Mouse (Mus musculus): ENCODE measurements at regions not wholly inside any gene's neighbourhood (a gene's known extent, or its start where the extent isn't known, plus 50 kb on each side); places are given as distances from the start of the nearest gene placed in this dataset.
A peak's percentile ranks its signal among the peaks of the same experiment; 100 is the strongest.

GRCm38 (mm10) chr8:86275699-86276098, 304.8 kb downstream of the Abcc12 start:
- Histone ChIP-seq H3K27ac (no peak overlapping the region), H3K4me3 (replicated peaks; ENCODE audit: low read depth, low read length) (no peak overlapping the region), H3K9ac (ENCODE audit: low read depth, low read length) (no peak overlapping the region), H3K9me3 (replicated peaks; ENCODE audit: low read length) (no peaks in the 10 kb centered on the region), H3K36me3 (ENCODE audit: insufficient read depth, low read length) (no peaks in the 10 kb centered on the region), H3K27me3 (ENCODE audit: insufficient read depth, low read length) (no peaks in the 10 kb centered on the region), H3K4me1 (replicated peaks; ENCODE audit: insufficient read depth, low read length) (no peaks in the 10 kb centered on the region), H3K4me2 (ENCODE audit: low read length) (no peak overlapping the region)
- WGBS = 82% methylated on average over 4 of the region's 4 CpGs
- DNase-seq (ENCODE audit: low spot score) (no peak), ATAC-seq (replicated peaks; ENCODE audit: low FRiP score, low read depth) (no peak)
- no peak for TF ChIP-seq CTCF (IDR thresholded peaks at IDR 0.05; ENCODE audit: low read depth)

- peak; percentile 46 for DNase-seq (ENCODE audit: low spot score)
- Histone ChIP-seq H3K4me3 (replicated peaks; ENCODE audit: low read depth, low read length) (no peak overlapping the region), H3K9ac (ENCODE audit: low read depth, low read length) (no peak overlapping the region), H3K4me1 (replicated peaks; ENCODE audit: insufficient read depth, low read length) (no peaks in the 10 kb centered on the region), H3K27ac (no peak overlapping the region), H3K9me3 (replicated peaks; ENCODE audit: low read length) (no peaks in the 10 kb centered on the region), H3K36me3 (ENCODE audit: insufficient read depth, low read length) (no peaks in the 10 kb centered on the region), H3K27me3 (ENCODE audit: insufficient read depth, low read length) (no peaks in the 10 kb centered on the region), H3K4me2 (ENCODE audit: low read length) (no peak overlapping the region)
- 20% methylated on average over 3 of the region's 3 CpGs for WGBS
- no peak for ATAC-seq (replicated peaks; ENCODE audit: low FRiP score, low read depth)
- no peak for TF ChIP-seq CTCF (IDR thresholded peaks at IDR 0.05; ENCODE audit: low read depth)
These were observed 306.7 kb downstream of the Abcc12 start for GRCm38 (mm10) chr8:86273811-86274210.

- no peak for DNase-seq (ENCODE audit: low spot score)
- Histone ChIP-seq H3K27me3 (ENCODE audit: insufficient read depth, low read length) (no peaks in the 10 kb centered on the region), H3K4me2 (ENCODE audit: low read length) (no peak overlapping the region), H3K9me3 (replicated peaks; ENCODE audit: low read length) (no peaks in the 10 kb centered on the region), H3K36me3 (ENCODE audit: insufficient read depth, low read length) (no peaks in the 10 kb centered on the region), H3K4me3 (replicated peaks; ENCODE audit: low read depth, low read length) (no peak overlapping the region), H3K4me1 (replicated peaks; ENCODE audit: insufficient read depth, low read length) (no peaks in the 10 kb centered on the region), H3K27ac (no peak overlapping the region), H3K9ac (ENCODE audit: low read depth, low read length) (no peak overlapping the region)
- WGBS = 14% methylated on average over 1 of the region's 1 CpGs
- TF ChIP-seq CTCF (IDR thresholded peaks at IDR 0.05; ENCODE audit: low read depth) = no peak
- ATAC-seq (replicated peaks; ENCODE audit: low FRiP score, low read depth) = no peak
These were observed 307.9 kb downstream of the Abcc12 start for GRCm38 (mm10) chr8:86272626-86273025.

GRCm38 (mm10) chr8:86271477-86271876, 309.0 kb downstream of the Abcc12 start:
- no peak overlapping the region for H3K4me3 ChIP-seq (replicated peaks; ENCODE audit: low read depth, low read length)
- no peak for TF ChIP-seq CTCF (IDR thresholded peaks at IDR 0.05; ENCODE audit: low read depth)
- no peak overlapping the region for H3K9ac ChIP-seq (ENCODE audit: low read depth, low read length)
- DNase-seq (ENCODE audit: low spot score) (no peak), ATAC-seq (replicated peaks; ENCODE audit: low FRiP score, low read depth) (no peak)
- no peaks in the 10 kb centered on the region for H3K4me1 ChIP-seq (replicated peaks; ENCODE audit: insufficient read depth, low read length)
- no peak overlapping the region for H3K4me2 ChIP-seq (ENCODE audit: low read length)
- H3K27ac ChIP-seq = no peak overlapping the region
- H3K9me3 ChIP-seq (replicated peaks; ENCODE audit: low read length) = no peaks in the 10 kb centered on the region
- H3K27me3 ChIP-seq (ENCODE audit: insufficient read depth, low read length) = no peaks in the 10 kb centered on the region
- H3K36me3 ChIP-seq (ENCODE audit: insufficient read depth, low read length) = no peaks in the 10 kb centered on the region
- WGBS = 88% methylated on average over 6 of the region's 6 CpGs

GRCm38 (mm10) chr8:86258011-86258410, 322.5 kb downstream of the Abcc12 start:
- H3K27ac ChIP-seq = no peak overlapping the region
- no peaks in the 10 kb centered on the region for H3K36me3 ChIP-seq (ENCODE audit: insufficient read depth, low read length)
- WGBS = 85% methylated on average over 5 of the region's 5 CpGs
- H3K4me3 ChIP-seq (replicated peaks; ENCODE audit: low read depth, low read length) = no peak overlapping the region
- H3K4me1 ChIP-seq (replicated peaks; ENCODE audit: insufficient read depth, low read length) = no peaks in the 10 kb centered on the region
- ATAC-seq (replicated peaks; ENCODE audit: low FRiP score, low read depth) (no peak), DNase-seq (ENCODE audit: low spot score) (no peak)
- no peak overlapping the region for H3K4me2 ChIP-seq (ENCODE audit: low read length)
- TF ChIP-seq CTCF (IDR thresholded peaks at IDR 0.05; ENCODE audit: low read depth) = no peak
- H3K27me3 ChIP-seq (ENCODE audit: insufficient read depth, low read length) = no peaks in the 10 kb centered on the region
- no peak overlapping the region for H3K9ac ChIP-seq (ENCODE audit: low read depth, low read length)
- H3K9me3 ChIP-seq (replicated peaks; ENCODE audit: low read length) = no peaks in the 10 kb centered on the region

GRCm38 (mm10) chr8:86255431-86255830, 325.1 kb downstream of the Abcc12 start:
- Histone ChIP-seq H3K9me3 (replicated peaks; ENCODE audit: low read length) (no peaks in the 10 kb centered on the region), H3K27ac (no peak overlapping the region), H3K4me2 (ENCODE audit: low read length) (no peak overlapping the region), H3K36me3 (ENCODE audit: insufficient read depth, low read length) (no peaks in the 10 kb centered on the region), H3K4me1 (replicated peaks; ENCODE audit: insufficient read depth, low read length) (no peaks in the 10 kb centered on the region), H3K27me3 (ENCODE audit: insufficient read depth, low read length) (no peaks in the 10 kb centered on the region), H3K4me3 (replicated peaks; ENCODE audit: low read depth, low read length) (no peak overlapping the region), H3K9ac (ENCODE audit: low read depth, low read length) (no peak overlapping the region)
- ATAC-seq (replicated peaks; ENCODE audit: low FRiP score, low read depth) (no peak), DNase-seq (ENCODE audit: low spot score) (no peak)
- TF ChIP-seq CTCF (IDR thresholded peaks at IDR 0.05; ENCODE audit: low read depth) = no peak

- Histone ChIP-seq H3K27ac (no peak overlapping the region), H3K9me3 (replicated peaks; ENCODE audit: low read length) (no peaks in the 10 kb centered on the region), H3K4me1 (replicated peaks; ENCODE audit: insufficient read depth, low read length) (no peaks in the 10 kb centered on the region), H3K4me3 (replicated peaks; ENCODE audit: low read depth, low read length) (no peak overlapping the region), H3K4me2 (ENCODE audit: low read length) (no peak overlapping the region), H3K36me3 (ENCODE audit: insufficient read depth, low read length) (no peaks in the 10 kb centered on the region), H3K27me3 (ENCODE audit: insufficient read depth, low read length) (no peaks in the 10 kb centered on the region), H3K9ac (ENCODE audit: low read depth, low read length) (no peak overlapping the region)
- WGBS = 38% methylated on average over 1 of the region's 1 CpGs
- no peak for TF ChIP-seq CTCF (IDR thresholded peaks at IDR 0.05; ENCODE audit: low read depth)
- DNase-seq (ENCODE audit: low spot score) = peak; percentile 14
- no peak for ATAC-seq (replicated peaks; ENCODE audit: low FRiP score, low read depth)
These were observed 325.8 kb downstream of the Abcc12 start for GRCm38 (mm10) chr8:86254680-86255079.

Measured in kidney, postnatal 0 days (tissue).